Mouse (Mus musculus) heart, postnatal 0 days (tissue): Measurements from ENCODE around the gene Ankrd52. TPM values are rescaled to one million over a fixed set of nuclear protein-coding genes. Genes with fewer than 3 reads are reported as not detected.

Experiments used
- ATAC-seq: fragments of 200-750 bp; cut with Nextera tagmentation; 2 replicates; pipeline ENCODE4 v1.8.0; 2017; ENCODE audit warnings: low read depth, moderate number of reproducible peaks, moderate library complexity; ENCODE audit not compliant: insufficient read depth
- DNase-seq: peaks from one replicate; pipeline ENCODE4 v3.0.0-alpha.2; 2016; ENCODE audit warnings: low spot score
- H3K27ac ChIP-seq: fragments of 300-500 bp; sonication (generic); 2 replicates; pipeline ENCODE4 v1.5.1; 2014; ENCODE audit warnings: low read depth, mild to moderate bottlenecking
- H3K27me3 ChIP-seq: fragments of 300-500 bp; sonication (generic); 2 replicates; pipeline ENCODE4 v1.6.1; 2014; ENCODE audit warnings: low read length, mixed read lengths; ENCODE audit not compliant: control insufficient read depth, insufficient read depth
- H3K36me3 ChIP-seq: fragments of 300-500 bp; sonication (generic); replicated peaks from 2 replicates; pipeline ENCODE4 v1.6.1; 2014; ENCODE audit warnings: low read length, mixed read lengths; ENCODE audit not compliant: control insufficient read depth, insufficient read depth
- H3K4me1 ChIP-seq: fragments of 300-500 bp; sonication (generic); 2 replicates; pipeline ENCODE4 v1.6.1; 2014; ENCODE audit warnings: antibody characterized with exemption; ENCODE audit not compliant: control insufficient read depth, insufficient read depth
- H3K4me2 ChIP-seq: fragments of 300-500 bp; sonication (generic); 2 replicates; pipeline ENCODE4 v1.6.1; 2014; ENCODE audit warnings: low read depth, mild to moderate bottlenecking, low read length, moderate library complexity
- H3K4me3 ChIP-seq: fragments of 300-500 bp; sonication (generic); 2 replicates; pipeline ENCODE4 v1.5.1; 2014; ENCODE audit warnings: low read depth, low read length
- H3K9ac ChIP-seq: fragments of 300-500 bp; sonication (generic); replicated peaks from 2 replicates; pipeline ENCODE4 v1.6.1; 2014; ENCODE audit warnings: low read depth, low read length, mixed read lengths
- H3K9me3 ChIP-seq: fragments of 300-500 bp; sonication (generic); replicated peaks from 2 replicates; pipeline ENCODE4 v1.6.1; 2016; ENCODE audit warnings: low read length; ENCODE audit not compliant: control insufficient read depth
- CTCF ChIP-seq: IDR thresholded peaks from 2 replicates; pipeline ENCODE4 v1.5.1; 2016; ENCODE audit warnings: antibody characterized with exemption, control low read depth, low read depth
- EP300 ChIP-seq: IDR thresholded peaks from 2 replicates; pipeline ENCODE4 v1.6.1; 2016; ENCODE audit warnings: antibody characterized with exemption, low read depth
- WGBS: fragments of 180-500 bp; shearing (Covaris S2); extraction: QIAGEN DNeasy Blood & Tissue Kit; methylation state at CpG from one replicate; pipeline ENCODE4 v1.1.7; 2014; 5-methylcytosine and 5-hydroxymethylcytosine counted together
- polyA plus RNA-seq: library from polyadenylated mRNA; unstranded; fragments of >200 nt; fragmentation: Nextera tagmentation; extraction: Ambion mirVana; gene quantifications from 2 replicates; pipeline ENCODE4 v1.2.1, GENCODE M21; 2015
- total RNA-seq: library from RNA; depleted of rRNA; stranded (reverse); fragments of >200 nt; gene quantifications from 2 replicates; pipeline ENCODE4 v1.2.3, GENCODE M21; 2014; ENCODE audit warnings: low replicate concordance

Gene Ankrd52
- total and polyA plus RNA-seq, 2 experiments from 2014 or later, result 4.5 to 17.6 TPM

DNA sequence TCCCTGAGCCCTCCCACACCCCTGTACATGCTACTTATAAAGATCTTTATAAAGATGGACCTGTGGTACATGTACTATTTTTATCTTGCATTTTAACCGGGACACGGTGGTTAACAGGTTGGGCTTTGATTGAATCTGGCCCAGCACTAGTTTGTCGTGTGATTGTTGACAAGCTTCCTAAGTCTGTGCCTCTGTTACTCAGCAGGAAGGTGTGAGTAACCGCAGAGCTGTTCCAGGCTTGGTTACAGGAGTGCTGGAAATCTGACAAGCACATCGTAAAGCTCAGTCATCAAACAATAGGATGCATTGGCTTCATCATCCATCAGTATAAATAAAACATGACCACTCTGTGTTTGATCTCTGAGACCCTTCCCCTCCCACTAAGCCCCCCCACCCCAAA is 45.5 kb downstream of the Ankrd52 start:
- ATAC-seq, result no peak
- 34% methylated on average over 5 of the region's 5 CpGs for WGBS
- peaks cover 50% of the 10 kb centered on the region for H3K36me3 ChIP-seq

DNA sequence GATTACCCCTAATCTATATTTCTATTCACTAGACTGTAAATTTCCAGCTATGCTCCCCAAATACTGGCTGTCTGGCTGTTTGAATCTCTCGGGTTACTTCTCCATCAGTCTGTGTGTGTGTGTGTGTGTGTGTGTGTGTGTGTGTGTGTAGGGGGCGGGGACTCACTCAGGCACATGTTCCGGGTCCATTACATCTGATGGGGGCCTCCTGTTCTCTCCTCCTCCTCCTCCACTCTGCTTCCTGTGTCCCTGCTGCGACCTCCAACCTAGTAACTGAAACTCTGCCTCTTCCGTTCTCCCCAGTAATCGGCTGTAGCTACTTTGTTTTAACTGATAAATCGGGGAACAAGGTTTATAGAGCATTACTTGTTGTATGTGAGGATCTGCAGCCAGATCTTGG is 47.7 kb downstream of the Ankrd52 start:
- Histone ChIP-seq H3K4me3 (no peak overlapping the region), H3K27me3 (no peaks in the 10 kb centered on the region), H3K27ac (peak overlapping the region; percentile 36; the same call in 1 of the 2 replicates), H3K36me3 (peaks cover 48% of the 10 kb centered on the region), H3K4me1 (no peaks in the 10 kb centered on the region), H3K4me2 (no peak overlapping the region; the same call in 1 of the 2 replicates), H3K9me3 (no peaks in the 10 kb centered on the region), H3K9ac (0 out of 2 replicates have a peak overlapping the region, but pooled peaks have one; percentile 2)
- ATAC-seq, result no peak
- 35% methylated on average over 7 of the region's 7 CpGs for WGBS
- DNase-seq, result no peak
- TF ChIP-seq EP300 (no peak), CTCF (no peak)

More for the DNA sequence above, 45.5 kb downstream of the Ankrd52 start:
- H3K4me2 ChIP-seq, result no peak overlapping the region
- no peaks in the 10 kb centered on the region for H3K27me3 ChIP-seq
- H3K4me3 ChIP-seq, result no peak overlapping the region
- TF ChIP-seq EP300 (no peak), CTCF (no peak)
- H3K4me1 ChIP-seq, result no peaks in the 10 kb centered on the region
- H3K9me3 ChIP-seq, result no peaks in the 10 kb centered on the region
- DNase-seq, result no peak
- no peak overlapping the region for H3K27ac ChIP-seq
- no peak overlapping the region for H3K9ac ChIP-seq

DNA sequence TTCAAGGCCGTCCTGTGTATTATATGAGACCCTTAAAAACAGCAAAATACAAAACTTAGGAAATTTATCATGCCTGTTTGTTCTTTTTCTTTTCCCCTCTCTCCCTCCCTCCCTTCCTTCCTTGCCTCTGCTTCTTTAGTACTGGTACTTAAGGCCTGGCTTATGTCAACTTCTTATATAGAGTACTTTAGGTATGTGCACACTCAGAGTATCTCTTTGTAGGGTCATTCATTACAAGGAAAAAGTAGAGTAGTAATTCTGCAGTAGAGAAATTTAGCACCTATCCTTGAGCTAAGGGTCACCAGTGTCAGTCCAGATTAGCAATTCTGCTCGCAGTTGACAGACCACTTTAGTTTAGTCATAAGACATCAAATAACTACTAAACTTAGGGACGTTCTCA is 48.3 kb downstream of the Ankrd52 start:
- Histone ChIP-seq H3K4me1 (no peaks in the 10 kb centered on the region), H3K27ac (no peak overlapping the region), H3K36me3 (peaks cover 53% of the 10 kb centered on the region), H3K9me3 (no peaks in the 10 kb centered on the region), H3K4me2 (no peak overlapping the region; the same call in 1 of the 2 replicates), H3K27me3 (no peaks in the 10 kb centered on the region), H3K4me3 (no peak overlapping the region), H3K9ac (0 out of 2 replicates have a peak overlapping the region, but pooled peaks have one; percentile 2)
- no peak for ATAC-seq
- WGBS, result 78% methylated on average over 3 of the region's 3 CpGs
- no peak for TF ChIP-seq EP300
- TF ChIP-seq CTCF, result no peak
- no peak for DNase-seq

- Histone ChIP-seq H3K27me3 (no peaks in the 10 kb centered on the region), H3K36me3 (peaks cover 28% of the 10 kb centered on the region), H3K9me3 (no peaks in the 10 kb centered on the region), H3K9ac (no peak overlapping the region), H3K4me1 (no peaks in the 10 kb centered on the region), H3K4me3 (no peak overlapping the region), H3K4me2 (no peak overlapping the region), H3K27ac (no peak overlapping the region)
- 76% methylated on average over 5 of the region's 5 CpGs for WGBS
- TF ChIP-seq EP300 (no peak), CTCF (no peak)
- ATAC-seq (no peak), DNase-seq (no peak)
Measured at GRCm38 (mm10) chr10:128429052-128429451, 52.1 kb downstream of the Ankrd52 start.

- Histone ChIP-seq H3K36me3 (peaks cover 28% of the 10 kb centered on the region), H3K4me2 (no peak overlapping the region), H3K9me3 (no peaks in the 10 kb centered on the region), H3K27me3 (no peaks in the 10 kb centered on the region), H3K27ac (no peak overlapping the region), H3K9ac (no peak overlapping the region), H3K4me3 (no peak overlapping the region), H3K4me1 (no peaks in the 10 kb centered on the region)
- TF ChIP-seq CTCF (no peak), EP300 (no peak)
- ATAC-seq (no peak), DNase-seq (no peak)
- 71% methylated on average over 4 of the region's 4 CpGs for WGBS
Measured at GRCm38 (mm10) chr10:128429454-128429853, 52.5 kb downstream of the Ankrd52 start.

GRCm38 (mm10) chr10:128433417-128433816 is 56.5 kb downstream of the Ankrd52 start:
- 91% methylated on average over 2 of the region's 2 CpGs for WGBS
- Histone ChIP-seq H3K27ac (no peak overlapping the region), H3K36me3 (peaks cover 49% of the 10 kb centered on the region)

More at GRCm38 (mm10) chr10:128433417-128433816, 56.5 kb downstream of the Ankrd52 start:
- Histone ChIP-seq H3K4me1 (peaks cover 14% of the 10 kb centered on the region; the same call in 1 of the 2 replicates), H3K9me3 (no peaks in the 10 kb centered on the region), H3K4me3 (no peak overlapping the region), H3K27me3 (no peaks in the 10 kb centered on the region), H3K9ac (no peak overlapping the region), H3K4me2 (no peak overlapping the region)
- TF ChIP-seq CTCF (no peak), EP300 (no peak)
- no peak for DNase-seq
- no peak for ATAC-seq
